Mouse (Mus musculus): ENCODE results near the gene Cst3. TPM values are rescaled to one million over a fixed set of nuclear protein-coding genes. Genes with fewer than 3 reads are reported as not detected.

Gene Cst3
- polyA plus RNA-seq, 1 experiment from 2014 or later: 591 TPM

DNA sequence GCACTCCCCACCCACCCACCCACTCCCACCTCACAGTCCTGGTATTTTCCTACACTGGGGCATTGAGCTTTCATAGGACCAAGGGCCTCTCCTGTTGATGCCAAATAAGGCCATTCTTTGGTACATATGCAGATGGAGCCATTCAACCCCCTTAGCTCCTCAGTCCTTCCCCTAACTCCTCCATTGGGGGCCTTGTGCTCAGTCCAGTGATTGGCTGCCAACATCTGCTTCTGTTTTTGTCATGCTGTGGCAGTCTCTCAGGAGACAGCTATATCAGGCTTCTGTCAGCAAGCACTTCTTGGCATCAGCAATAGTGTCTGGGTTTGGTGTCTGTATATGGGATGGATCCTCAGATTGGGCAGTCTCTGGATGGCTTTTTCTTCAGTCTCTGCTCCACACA, 9.2 kb upstream of the Cst3 start:
- no peak for DNase-seq (ENCODE audit: low spot score)
- no peaks in the 10 kb centered on the region for H3K36me3 ChIP-seq (ENCODE audit: control insufficient read depth, insufficient read depth, low read length)
- H3K4me3 ChIP-seq (ENCODE audit: low read depth, low read length): no peak overlapping the region
- H3K4me1 ChIP-seq (ENCODE audit: control insufficient read depth, insufficient read depth, low read length): 0 out of 2 replicates have a peak, but pooled peaks cover 4% of the 10 kb centered on the region
- no peaks in the 10 kb centered on the region for H3K9me3 ChIP-seq (ENCODE audit: control insufficient read depth, low read length)
- H3K27ac ChIP-seq (replicated peaks; ENCODE audit: low read depth, low read length): no peak overlapping the region
- no peak overlapping the region for H3K4me2 ChIP-seq (ENCODE audit: low read depth, low read length)
- ATAC-seq (ENCODE audit: low read depth): no peak
- no peaks in the 10 kb centered on the region for H3K27me3 ChIP-seq (replicated peaks; ENCODE audit: control insufficient read depth, insufficient read depth, low read length)
- H3K9ac ChIP-seq (ENCODE audit: low read depth, low read length): no peak overlapping the region

DNA sequence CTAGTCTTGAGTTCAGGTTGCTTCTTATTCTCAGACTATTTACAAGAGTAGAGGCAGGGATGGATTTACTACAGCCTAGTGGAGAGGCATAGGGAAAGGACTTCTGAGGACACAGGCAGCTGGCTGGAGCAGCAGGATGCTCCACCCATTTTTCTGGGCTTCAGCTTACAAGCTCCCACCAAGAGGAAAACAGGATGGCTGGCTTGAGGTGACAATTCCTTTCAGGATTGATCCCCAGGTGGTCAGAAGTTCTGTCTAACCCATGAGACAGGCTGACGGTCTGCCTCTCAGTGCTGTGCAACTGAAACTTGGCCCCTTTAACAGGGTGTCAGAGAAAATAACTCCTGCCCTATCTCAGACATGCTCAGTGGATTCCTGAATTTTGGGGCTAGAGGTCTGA, 3.7 kb upstream of the Cst3 start:
- DNase-seq (ENCODE audit: low spot score): no peak
- Histone ChIP-seq H3K27ac (replicated peaks; ENCODE audit: low read depth, low read length) (no peak overlapping the region), H3K27me3 (replicated peaks; ENCODE audit: control insufficient read depth, insufficient read depth, low read length) (no peaks in the 10 kb centered on the region), H3K4me3 (ENCODE audit: low read depth, low read length) (no peak overlapping the region), H3K9me3 (ENCODE audit: control insufficient read depth, low read length) (no peaks in the 10 kb centered on the region), H3K4me2 (ENCODE audit: low read depth, low read length) (no peak overlapping the region), H3K36me3 (ENCODE audit: control insufficient read depth, insufficient read depth, low read length) (no peaks in the 10 kb centered on the region), H3K4me1 (ENCODE audit: control insufficient read depth, insufficient read depth, low read length) (peaks cover 8% of the 10 kb centered on the region), H3K9ac (ENCODE audit: low read depth, low read length) (no peak overlapping the region)
- 65% methylated on average over 1 of the region's 1 CpGs for whole genome bisulfite sequencing
- ATAC-seq (ENCODE audit: low read depth): no peak

DNA sequence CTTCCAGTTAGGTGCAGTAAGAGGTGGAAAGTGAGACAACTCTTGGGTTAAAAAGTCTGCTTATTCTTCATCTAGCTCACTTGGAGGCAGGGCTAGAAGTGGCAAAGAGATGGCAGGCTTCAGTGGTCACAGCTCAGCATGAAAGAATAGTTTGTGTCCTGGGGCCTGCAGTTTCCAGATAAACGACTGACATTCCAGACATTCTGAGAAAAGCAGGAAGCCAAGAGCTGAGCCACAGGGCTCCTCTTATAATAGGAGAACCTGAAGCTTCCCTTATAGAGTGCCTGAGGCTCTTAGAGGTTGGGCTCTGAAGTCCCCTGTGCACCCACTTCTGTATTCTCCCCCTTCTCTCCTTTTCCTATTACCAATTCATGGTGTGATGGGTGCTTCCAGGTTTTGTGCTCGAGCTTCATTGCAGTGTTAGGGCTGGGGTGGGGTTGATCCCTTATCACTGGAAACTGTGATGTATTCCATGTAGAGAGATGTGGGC, 3.2 kb upstream of the Cst3 start:
- no peak for DNase-seq (ENCODE audit: low spot score)
- no peak for ATAC-seq (ENCODE audit: low read depth)
- H3K9me3 ChIP-seq (ENCODE audit: control insufficient read depth, low read length): no peaks in the 10 kb centered on the region
- WGBS: 8% methylated on average over 2 of the region's 2 CpGs
- no peaks in the 10 kb centered on the region for H3K27me3 ChIP-seq (replicated peaks; ENCODE audit: control insufficient read depth, insufficient read depth, low read length)
- no peak overlapping the region for H3K4me2 ChIP-seq (ENCODE audit: low read depth, low read length)
- no peaks in the 10 kb centered on the region for H3K36me3 ChIP-seq (ENCODE audit: control insufficient read depth, insufficient read depth, low read length)
- peaks cover 13% of the 10 kb centered on the region for H3K4me1 ChIP-seq (ENCODE audit: control insufficient read depth, insufficient read depth, low read length)
- H3K27ac ChIP-seq (replicated peaks; ENCODE audit: low read depth, low read length): no peak overlapping the region
- no peak overlapping the region for H3K4me3 ChIP-seq (ENCODE audit: low read depth, low read length)
- H3K9ac ChIP-seq (ENCODE audit: low read depth, low read length): no peak overlapping the region

GRCm38 (mm10) chr2:148877016-148877770, 1.7 kb upstream of the Cst3 start:
- Histone ChIP-seq H3K27ac (replicated peaks; ENCODE audit: low read depth, low read length) (no peak overlapping the region), H3K9me3 (ENCODE audit: control insufficient read depth, low read length) (no peaks in the 10 kb centered on the region)
- no peak for ATAC-seq (ENCODE audit: low read depth)

DNA sequence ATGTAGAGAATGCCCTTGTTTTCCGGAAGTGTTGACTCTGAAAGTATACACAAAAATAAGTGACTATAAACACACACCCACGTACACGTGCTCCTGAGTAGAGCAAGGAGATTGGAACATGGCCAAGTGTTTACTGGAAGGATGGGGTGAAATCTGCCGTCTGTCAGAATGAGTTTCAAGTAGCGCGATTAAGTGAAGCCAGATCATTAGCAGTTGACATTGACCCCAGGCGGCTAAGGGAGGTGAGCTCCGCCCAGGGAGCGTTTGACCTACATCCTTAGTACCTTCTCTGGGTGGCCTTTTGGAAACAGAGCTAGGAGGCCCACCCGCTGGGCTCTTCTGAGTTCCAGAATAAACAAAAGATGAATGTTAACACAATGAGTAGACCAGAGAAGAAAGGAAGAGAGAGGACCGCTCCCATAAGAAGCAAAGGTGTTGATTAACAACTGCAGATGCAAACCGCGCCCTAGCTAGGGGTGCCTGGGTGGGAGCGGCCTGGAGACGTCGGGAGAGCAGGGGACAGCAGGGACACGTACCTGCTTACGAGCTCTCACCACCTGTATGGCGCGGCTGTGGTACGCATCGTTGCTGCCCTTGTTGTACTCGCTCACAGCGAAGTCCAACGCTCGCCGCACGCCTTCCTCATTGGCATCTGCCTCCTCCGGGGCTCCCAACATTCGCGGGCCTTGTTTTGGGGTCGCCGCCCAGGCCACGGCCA, 716 bp downstream of the Cst3 start:
- peak overlapping the region; percentile 87 for H3K4me3 ChIP-seq (ENCODE audit: low read depth, low read length)
- H3K9ac ChIP-seq (ENCODE audit: low read depth, low read length): peak overlapping the region; percentile 81
- peak overlapping the region; percentile 84 for H3K4me2 ChIP-seq (ENCODE audit: low read depth, low read length)
- H3K27ac ChIP-seq (replicated peaks; ENCODE audit: low read depth, low read length): peak overlapping the region; percentile 89
- peaks cover 22% of the 10 kb centered on the region for H3K36me3 ChIP-seq (ENCODE audit: control insufficient read depth, insufficient read depth, low read length)
- DNase-seq (ENCODE audit: low spot score) (peak; percentile 48), ATAC-seq (ENCODE audit: low read depth) (peak; percentile 54)
- WGBS: under 1% methylated on average over 34 of the region's 34 CpGs
- no peaks in the 10 kb centered on the region for H3K9me3 ChIP-seq (ENCODE audit: control insufficient read depth, low read length)
- peaks cover 24% of the 10 kb centered on the region for H3K4me1 ChIP-seq (ENCODE audit: control insufficient read depth, insufficient read depth, low read length)
- H3K27me3 ChIP-seq (replicated peaks; ENCODE audit: control insufficient read depth, insufficient read depth, low read length): no peaks in the 10 kb centered on the region

More at GRCm38 (mm10) chr2:148877016-148877770, 1.7 kb upstream of the Cst3 start:
- 37% methylated on average over 3 of the region's 3 CpGs for WGBS
- Histone ChIP-seq H3K4me1 (ENCODE audit: control insufficient read depth, insufficient read depth, low read length) (peaks cover 24% of the 10 kb centered on the region), H3K27me3 (replicated peaks; ENCODE audit: control insufficient read depth, insufficient read depth, low read length) (no peaks in the 10 kb centered on the region), H3K9ac (ENCODE audit: low read depth, low read length) (no peak overlapping the region), H3K4me3 (ENCODE audit: low read depth, low read length) (no peak overlapping the region), H3K4me2 (ENCODE audit: low read depth, low read length) (no peak overlapping the region), H3K36me3 (ENCODE audit: control insufficient read depth, insufficient read depth, low read length) (peaks cover 6% of the 10 kb centered on the region; the same call in 1 of the 2 replicates)
- DNase-seq (ENCODE audit: low spot score): no peak

DNA sequence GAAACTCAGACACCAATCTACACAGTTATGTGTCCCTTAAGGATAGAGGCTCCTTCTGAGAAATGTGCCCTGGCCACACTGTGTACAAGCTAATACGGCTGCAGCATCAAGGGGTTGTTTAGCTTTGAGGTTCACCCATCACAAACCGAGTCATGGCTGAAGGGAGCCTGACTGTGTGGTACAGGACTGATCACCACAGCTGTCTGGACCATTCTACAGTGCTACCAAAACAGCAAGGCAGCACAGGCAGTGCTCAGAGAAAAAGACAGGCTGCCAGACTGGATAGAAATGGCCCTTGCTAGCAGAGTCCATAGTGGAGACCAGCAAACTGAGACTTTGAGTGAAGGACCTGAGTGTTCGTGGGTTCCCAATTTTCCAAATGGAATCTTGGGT, 1.3 kb downstream of the Cst3 start:
- Histone ChIP-seq H3K4me2 (ENCODE audit: low read depth, low read length) (peak overlapping the region; percentile 84), H3K27ac (replicated peaks; ENCODE audit: low read depth, low read length) (no peak overlapping the region), H3K9me3 (ENCODE audit: control insufficient read depth, low read length) (no peaks in the 10 kb centered on the region), H3K9ac (ENCODE audit: low read depth, low read length) (peak overlapping the region; percentile 81), H3K36me3 (ENCODE audit: control insufficient read depth, insufficient read depth, low read length) (peaks cover 22% of the 10 kb centered on the region), H3K27me3 (replicated peaks; ENCODE audit: control insufficient read depth, insufficient read depth, low read length) (no peaks in the 10 kb centered on the region), H3K4me3 (ENCODE audit: low read depth, low read length) (peak overlapping the region; percentile 87), H3K4me1 (ENCODE audit: control insufficient read depth, insufficient read depth, low read length) (peaks cover 24% of the 10 kb centered on the region)
- WGBS: 28% methylated on average over 3 of the region's 3 CpGs
- ATAC-seq (ENCODE audit: low read depth) (no peak), DNase-seq (ENCODE audit: low spot score) (no peak)

DNA sequence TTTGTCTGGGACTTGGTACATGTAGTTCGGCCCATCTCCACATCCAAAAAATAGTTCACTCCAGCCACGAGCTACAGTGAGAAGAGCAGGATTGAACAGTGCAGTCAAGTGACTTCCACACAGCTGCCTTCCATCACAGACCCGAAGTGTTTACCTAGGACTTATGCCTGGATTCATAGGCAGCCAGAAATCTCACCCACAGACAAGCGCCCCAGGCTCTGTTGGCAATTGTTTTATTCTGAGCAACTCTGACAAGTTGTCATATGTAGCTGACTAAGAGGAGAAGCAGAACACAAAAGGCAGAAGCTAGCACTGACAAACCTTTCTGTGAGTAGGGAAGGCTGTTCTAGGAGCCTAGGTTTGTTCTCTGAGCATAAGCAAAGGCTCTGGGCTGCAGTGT, 2.6 kb downstream of the Cst3 start:
- peak; percentile 51 for DNase-seq (ENCODE audit: low spot score)
- Histone ChIP-seq H3K9ac (ENCODE audit: low read depth, low read length) (0 out of 2 replicates have a peak overlapping the region, but pooled peaks have one; percentile 19), H3K36me3 (ENCODE audit: control insufficient read depth, insufficient read depth, low read length) (peaks cover 22% of the 10 kb centered on the region), H3K4me3 (ENCODE audit: low read depth, low read length) (peak overlapping the region; percentile 87), H3K27me3 (replicated peaks; ENCODE audit: control insufficient read depth, insufficient read depth, low read length) (no peaks in the 10 kb centered on the region), H3K4me2 (ENCODE audit: low read depth, low read length) (peak overlapping the region; percentile 84), H3K27ac (replicated peaks; ENCODE audit: low read depth, low read length) (0 out of 2 replicates have a peak overlapping the region, but pooled peaks have one; percentile 44), H3K9me3 (ENCODE audit: control insufficient read depth, low read length) (no peaks in the 10 kb centered on the region), H3K4me1 (ENCODE audit: control insufficient read depth, insufficient read depth, low read length) (peaks cover 24% of the 10 kb centered on the region)
- no peak for ATAC-seq (ENCODE audit: low read depth)
- 72% methylated on average over 4 of the region's 4 CpGs for WGBS

GRCm38 (mm10) chr2:148870526-148870925, 5.0 kb downstream of the Cst3 start:
- H3K36me3 ChIP-seq (ENCODE audit: control insufficient read depth, insufficient read depth, low read length): peaks cover 22% of the 10 kb centered on the region
- H3K4me2 ChIP-seq (ENCODE audit: low read depth, low read length): no peak overlapping the region
- ATAC-seq (ENCODE audit: low read depth) (no peak), DNase-seq (ENCODE audit: low spot score) (no peak)
- no peaks in the 10 kb centered on the region for H3K9me3 ChIP-seq (ENCODE audit: control insufficient read depth, low read length)
- no peak overlapping the region for H3K4me3 ChIP-seq (ENCODE audit: low read depth, low read length)
- peaks cover 18% of the 10 kb centered on the region for H3K4me1 ChIP-seq (ENCODE audit: control insufficient read depth, insufficient read depth, low read length)
- H3K27ac ChIP-seq (replicated peaks; ENCODE audit: low read depth, low read length): no peak overlapping the region
- WGBS: 91% methylated on average over 3 of the region's 3 CpGs
- no peaks in the 10 kb centered on the region for H3K27me3 ChIP-seq (replicated peaks; ENCODE audit: control insufficient read depth, insufficient read depth, low read length)
- no peak overlapping the region for H3K9ac ChIP-seq (ENCODE audit: low read depth, low read length)
